Mouse (Mus musculus): ENCODE results near the gene Mlycd.

Gene Mlycd

DNA sequence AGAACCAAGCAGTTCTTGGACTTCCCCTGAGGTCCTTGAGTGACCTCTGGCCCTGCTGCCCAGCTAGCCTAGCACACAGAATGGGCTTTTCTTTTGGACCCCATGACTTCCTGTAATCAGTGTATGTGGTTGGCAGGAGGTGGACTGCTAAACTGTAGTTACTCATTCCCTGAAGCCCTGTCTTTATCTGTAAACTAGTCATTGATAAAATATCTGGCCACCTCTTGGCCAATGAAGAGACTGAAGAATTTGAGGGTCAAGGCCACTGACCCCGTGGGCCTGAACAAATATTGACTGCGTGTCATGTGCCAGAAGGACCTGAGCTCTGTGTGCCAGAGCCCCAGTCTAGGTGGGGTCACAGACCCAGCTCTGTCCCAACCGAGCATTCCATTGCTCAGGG, 37.7 kb downstream of the Mlycd start:
- DNase-seq (ENCODE audit: low spot score in 2 of 2): no peak

DNA sequence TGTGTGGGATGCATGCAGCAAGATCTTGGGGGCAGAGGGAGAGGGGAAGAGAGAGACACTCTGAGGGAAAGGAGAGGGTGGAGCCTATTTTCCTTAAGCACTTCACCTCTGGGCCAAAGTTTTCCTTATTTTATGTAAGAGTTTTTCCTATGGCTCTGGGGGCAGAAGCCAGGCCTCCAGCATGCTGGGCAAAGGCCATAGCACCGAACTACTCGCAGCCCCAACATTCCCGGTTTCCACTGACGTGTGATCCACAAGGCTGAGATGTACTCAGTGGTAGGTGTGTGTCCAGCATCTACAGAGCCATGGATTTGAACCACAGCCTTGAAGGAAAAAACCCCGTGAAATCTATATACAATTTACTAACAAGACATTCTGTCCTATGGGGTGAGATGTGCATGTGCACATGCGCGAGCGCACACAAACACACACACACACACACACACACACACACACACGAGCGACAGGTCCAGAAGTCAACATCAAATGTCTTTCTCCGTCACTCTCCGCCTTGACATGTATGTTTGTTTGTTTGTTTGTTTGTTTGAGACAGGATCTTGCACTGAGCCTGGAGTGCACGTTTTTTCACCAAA, 39.0 kb downstream of the Mlycd start, which contains the start of gene Osgin1:
Osgin1 (plus strand) TSS at position 543 of the 593 bp plus-strand sequence.
- no peak for DNase-seq (ENCODE audit: low spot score in 2 of 2)

GRCm38 (mm10) chr8:119434569-119434968, 39.9 kb downstream of the Mlycd start:
- no peak for DNase-seq (ENCODE audit: low spot score in 2 of 2)

GRCm38 (mm10) chr8:119435527-119435926, 40.8 kb downstream of the Mlycd start:
- DNase-seq (ENCODE audit: low spot score in 2 of 2): no peak

DNA sequence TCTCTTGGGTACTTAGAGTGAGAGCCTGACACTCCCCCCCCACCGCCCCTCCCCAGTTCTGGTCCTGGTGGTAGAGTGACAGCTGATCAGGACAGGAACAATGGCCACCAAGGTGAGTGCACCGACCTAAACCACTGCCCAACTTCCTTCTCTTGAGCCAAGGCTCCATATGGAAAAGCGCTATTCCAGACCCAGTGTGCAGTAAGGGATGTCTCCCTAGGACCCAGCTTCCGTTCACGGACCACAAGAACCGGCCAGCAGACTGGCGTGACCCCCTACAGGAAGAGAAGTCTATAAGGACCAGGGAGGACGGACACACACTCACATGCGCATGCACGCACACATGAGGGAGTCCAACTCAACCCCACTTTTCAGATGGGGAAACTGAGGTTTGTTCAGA, 41.7 kb downstream of the Mlycd start:
- DNase-seq (ENCODE audit: low spot score in 2 of 2): no peak

GRCm38 (mm10) chr8:119436933-119437332, 42.3 kb downstream of the Mlycd start:
- DNase-seq (ENCODE audit: low spot score in 2 of 2): peak in 1 of 2 experiments; percentile 60

GRCm38 (mm10) chr8:119437506-119437905, 42.8 kb downstream of the Mlycd start:
- no peak for DNase-seq (ENCODE audit: low spot score in 2 of 2)

DNA sequence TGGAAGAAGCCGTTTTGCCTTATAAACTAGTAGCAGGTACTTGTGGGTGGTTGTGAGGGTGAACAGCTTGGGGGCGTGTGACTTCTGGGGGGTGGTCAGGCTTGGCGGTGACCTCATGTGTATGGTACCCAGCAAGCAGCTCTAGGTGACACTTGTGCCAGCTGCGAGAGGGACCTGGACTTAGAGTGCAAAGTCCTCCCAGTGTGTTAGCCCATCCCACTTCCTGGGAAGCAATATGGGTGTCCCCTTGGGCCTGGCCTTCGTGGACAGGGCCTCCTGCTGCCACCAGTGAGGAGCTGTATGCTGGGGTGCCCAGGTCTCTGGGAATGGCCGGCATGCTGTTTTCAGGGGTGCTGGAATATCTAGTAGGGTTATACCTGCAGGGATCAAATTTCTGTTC, 44.2 kb downstream of the Mlycd start:
- no peak for DNase-seq (ENCODE audit: low spot score in 2 of 2)

GRCm38 (mm10) chr8:119439424-119439823, 44.7 kb downstream of the Mlycd start:
- no peak for DNase-seq (ENCODE audit: low spot score in 2 of 2)

- no peak for DNase-seq (ENCODE audit: low spot score in 2 of 2)
Observed at GRCm38 (mm10) chr8:119439893-119440249, 45.2 kb downstream of the Mlycd start.

GRCm38 (mm10) chr8:119440250-119440951, 45.7 kb downstream of the Mlycd start:
- DNase-seq (ENCODE audit: low spot score in 2 of 2): peak in 1 of 2 experiments; percentile 54

DNA sequence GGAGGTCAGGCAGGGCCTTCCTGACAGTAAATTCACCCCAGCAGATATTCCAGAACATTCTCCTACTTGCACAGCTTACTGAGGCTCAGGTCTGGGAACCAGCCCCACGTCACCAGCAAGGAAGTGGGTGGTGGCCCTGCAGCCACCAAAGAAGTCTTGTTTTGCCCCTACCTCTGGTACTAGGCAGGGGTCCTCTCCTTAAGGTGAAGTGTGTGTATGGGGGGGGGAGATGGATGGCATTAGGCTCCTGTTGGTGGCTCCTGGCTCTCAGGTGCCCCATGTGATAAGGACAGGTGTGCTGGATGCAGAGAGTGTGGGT, 46.2 kb downstream of the Mlycd start:
- DNase-seq (ENCODE audit: low spot score in 2 of 2): no peak

- DNase-seq (ENCODE audit: low spot score in 2 of 2): no peak
Observed at GRCm38 (mm10) chr8:119442013-119442412, 47.3 kb downstream of the Mlycd start.

DNA sequence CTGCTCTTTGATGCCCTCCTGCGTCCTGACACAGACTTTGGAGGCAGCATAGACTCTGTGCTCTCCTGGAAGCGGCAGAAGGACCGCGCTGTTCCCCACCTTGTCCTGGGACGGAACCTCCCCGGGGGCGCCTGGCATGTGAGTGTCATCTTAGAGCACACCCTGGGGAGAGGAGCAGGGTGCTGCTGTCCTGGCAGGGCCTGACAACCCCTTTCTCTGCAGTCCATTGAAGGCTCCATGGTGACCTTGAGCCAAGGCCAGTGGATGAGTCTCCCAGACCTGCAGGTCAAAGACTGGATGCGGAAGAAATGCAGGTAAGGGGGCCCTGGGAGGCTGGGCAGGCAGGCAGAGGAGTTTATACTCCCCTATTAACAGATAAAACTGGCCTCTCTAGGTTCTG, 48.3 kb downstream of the Mlycd start:
- no peak for DNase-seq (ENCODE audit: low spot score in 2 of 2)

DNA sequence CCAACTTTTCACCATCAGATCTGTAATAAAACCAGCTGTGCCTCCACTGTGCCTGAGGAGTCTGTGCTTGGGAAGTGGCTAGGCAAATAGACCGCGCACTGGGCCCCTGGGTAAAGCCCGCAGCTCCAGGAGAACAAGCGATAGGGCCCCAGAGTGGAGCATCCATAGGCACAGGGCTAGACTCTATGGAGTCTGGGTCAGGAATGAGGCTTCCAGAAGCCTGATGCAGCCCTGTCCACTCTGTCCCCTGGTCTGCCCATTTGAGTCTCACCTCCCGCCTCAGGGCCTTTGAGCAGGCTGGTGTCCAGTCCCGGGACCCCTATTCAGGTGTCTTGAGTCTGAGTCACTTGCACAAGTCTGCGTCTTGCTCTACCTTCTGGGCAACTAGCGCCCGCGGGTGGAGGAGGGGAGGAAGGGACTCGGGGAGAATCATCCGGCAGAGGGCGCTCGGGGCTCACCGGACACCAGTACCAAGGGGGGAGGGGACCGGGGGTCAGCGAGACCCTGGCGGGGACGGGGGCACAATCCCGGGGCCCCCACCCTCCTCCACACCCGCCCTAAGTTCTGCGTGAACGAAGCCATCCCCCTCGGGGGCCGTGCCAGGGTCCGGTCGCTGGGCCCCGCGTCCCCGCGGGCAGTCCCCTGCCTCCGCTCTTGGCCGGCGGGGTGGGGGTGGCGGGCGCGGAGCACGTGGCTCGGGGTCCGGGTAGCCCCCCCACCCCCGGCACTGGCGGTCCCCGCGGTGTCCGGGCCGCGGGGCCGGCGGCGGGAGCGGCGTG, 51.7 kb downstream of the Mlycd start, which contains the start of gene Necab2:
Necab2 (plus strand) TSS at position 509 of the 779 bp plus-strand sequence.
- peak; percentile 60 to 85 for DNase-seq (ENCODE audit: low spot score in 2 of 2)

GRCm38 (mm10) chr8:119446990-119447780, 52.5 kb downstream of the Mlycd start:
- DNase-seq (ENCODE audit: low spot score in 2 of 2): no peak

- no peak for DNase-seq (ENCODE audit: low spot score in 2 of 2)
Observed at GRCm38 (mm10) chr8:119447781-119448170, 53.1 kb downstream of the Mlycd start.

- DNase-seq (ENCODE audit: low spot score in 2 of 2): no peak
Observed at GRCm38 (mm10) chr8:119449627-119450026, 54.9 kb downstream of the Mlycd start.

GRCm38 (mm10) chr8:119451131-119451530, 56.5 kb downstream of the Mlycd start:
- DNase-seq (ENCODE audit: low spot score in 2 of 2): no peak

DNA sequence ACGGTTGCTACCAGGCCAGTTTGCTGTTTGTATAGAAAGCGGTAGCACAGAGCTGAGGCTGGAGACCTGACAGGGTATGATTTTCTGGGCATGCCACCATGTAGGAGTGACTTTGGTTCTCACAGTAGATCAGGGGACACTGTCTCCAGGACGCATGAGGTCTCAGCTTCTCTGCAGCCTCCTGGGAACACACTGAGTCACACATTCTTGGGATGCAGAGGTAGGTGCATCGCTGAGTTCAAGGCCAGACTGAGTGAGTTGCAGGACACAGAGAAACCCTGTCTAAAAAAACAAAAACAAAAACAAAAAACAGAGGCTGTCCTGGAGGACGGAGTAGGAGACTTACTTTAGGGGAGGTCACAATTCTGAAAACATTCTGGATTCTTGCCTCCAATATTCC, 58.2 kb downstream of the Mlycd start:
- DNase-seq (ENCODE audit: low spot score in 2 of 2): no peak

GRCm38 (mm10) chr8:119456045-119456444, 61.4 kb downstream of the Mlycd start:
- no peak for DNase-seq (ENCODE audit: low spot score in 2 of 2)

DNA sequence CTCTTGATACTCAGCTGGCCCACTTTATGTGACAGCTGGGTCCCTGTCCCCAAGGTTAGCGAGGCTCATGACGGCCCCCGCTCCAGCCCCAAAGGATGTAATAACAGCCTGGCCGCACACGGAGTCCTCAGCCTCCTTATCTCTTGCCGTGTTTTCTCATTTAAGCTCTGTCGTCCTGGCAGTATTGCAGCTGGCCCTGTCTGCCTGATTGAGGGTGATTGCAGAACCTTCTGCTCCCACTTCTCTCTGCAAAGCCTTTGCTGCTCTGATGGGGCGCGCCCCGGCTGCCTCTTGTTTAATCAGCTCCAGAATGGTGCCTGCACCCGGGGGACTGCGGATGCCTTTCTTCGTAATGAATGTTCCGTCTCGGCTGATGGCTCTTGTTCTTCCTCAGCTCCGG, 65.0 kb downstream of the Mlycd start:
- DNase-seq (ENCODE audit: low spot score in 2 of 2): no peak
